Mouse (Mus musculus): ENCODE data around the gene Rps19. TPM values are rescaled to one million over a fixed set of nuclear protein-coding genes. Genes with fewer than 3 reads are reported as not detected.

The Rps19 gene
- polyA plus RNA-seq, 1 experiment from 2014 or later = 1,190 TPM

DNA sequence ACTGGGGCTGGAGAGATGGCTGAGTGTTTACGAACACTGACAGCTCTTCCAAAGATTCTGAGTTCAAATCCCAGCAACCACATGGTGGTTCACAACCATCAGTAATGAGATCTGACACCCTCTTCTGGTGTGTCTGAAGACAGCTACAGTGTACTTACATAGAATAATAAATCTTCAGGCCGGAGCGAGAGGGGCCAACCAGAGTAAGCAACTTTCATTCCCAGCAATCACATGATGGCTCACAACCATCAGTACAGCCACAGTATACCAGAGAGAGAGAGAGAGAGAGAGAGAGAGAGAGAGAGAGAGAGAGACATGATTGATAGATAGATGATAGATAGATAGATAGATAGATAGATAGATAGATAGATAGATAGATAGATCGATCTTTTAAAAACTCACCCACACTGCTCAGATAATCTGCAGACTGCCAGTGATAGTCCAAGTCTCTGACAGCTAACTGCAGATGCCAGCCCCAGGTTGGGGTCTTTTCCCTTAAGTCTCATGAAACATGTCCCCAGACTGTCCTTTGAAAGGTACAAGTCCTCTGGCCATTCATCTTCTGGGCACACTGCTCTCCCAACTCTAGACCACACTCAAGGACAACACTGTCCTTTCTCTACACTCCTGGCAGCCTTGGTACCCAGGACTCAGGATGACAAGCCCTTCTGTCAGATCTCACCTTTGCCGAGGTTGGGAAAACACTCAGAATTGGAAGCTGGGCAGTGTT lies 32.4 kb upstream of the Rps19 start:
- no peak for ATAC-seq (replicated peaks; ENCODE audit: insufficient number of reproducible peaks, insufficient read depth, low FRiP score, low read depth)
- no peaks in the 10 kb centered on the region for H3K36me3 ChIP-seq
- 77% methylated on average over 5 of the region's 5 CpGs for WGBS
- H3K4me1 ChIP-seq (replicated peaks) = no peaks in the 10 kb centered on the region
- H3K27me3 ChIP-seq = no peaks in the 10 kb centered on the region
- H3K4me2 ChIP-seq = no peak overlapping the region
- H3K4me3 ChIP-seq = no peak overlapping the region
- H3K27ac ChIP-seq = no peak overlapping the region
- H3K9me3 ChIP-seq (replicated peaks) = no peaks in the 10 kb centered on the region
- H3K9ac ChIP-seq = no peak overlapping the region

DNA sequence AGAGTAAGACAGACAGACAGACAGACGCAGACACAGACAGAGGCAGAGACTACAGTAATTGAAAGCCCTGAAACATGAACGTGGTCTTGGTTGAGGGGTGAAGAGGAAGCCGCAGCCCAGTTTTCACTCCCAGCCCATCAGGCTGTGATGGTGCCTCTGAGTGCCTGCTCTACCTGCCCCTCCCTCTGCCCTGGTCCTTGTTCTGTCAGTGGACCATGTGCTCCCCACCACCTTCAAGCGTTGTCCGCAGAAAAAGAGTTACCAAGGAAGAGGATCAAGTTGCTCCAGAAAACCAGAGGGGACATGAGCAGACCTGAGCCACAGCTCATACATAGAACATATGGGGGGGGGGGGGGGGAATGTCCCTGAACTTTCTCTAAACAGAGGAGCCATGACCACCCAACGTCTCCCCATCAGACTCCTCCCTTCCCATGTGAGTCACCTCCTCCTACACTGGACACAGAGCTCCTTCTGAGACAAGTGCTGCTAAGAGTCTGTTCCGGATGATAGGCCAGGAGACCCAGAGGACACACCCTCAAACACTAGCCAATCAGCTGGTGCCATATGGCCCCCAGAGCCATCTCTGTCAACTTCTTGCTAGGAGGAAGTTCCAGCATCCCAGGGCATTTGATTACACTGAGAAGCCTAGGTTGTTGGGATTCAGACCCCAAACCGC lies 31.5 kb upstream of the Rps19 start:
- Histone ChIP-seq H3K27me3 (no peaks in the 10 kb centered on the region), H3K9me3 (replicated peaks) (no peaks in the 10 kb centered on the region), H3K4me1 (replicated peaks) (no peaks in the 10 kb centered on the region), H3K36me3 (no peaks in the 10 kb centered on the region), H3K27ac (no peak overlapping the region), H3K9ac (no peak overlapping the region), H3K4me3 (no peak overlapping the region), H3K4me2 (no peak overlapping the region)
- ATAC-seq (replicated peaks; ENCODE audit: insufficient number of reproducible peaks, insufficient read depth, low FRiP score, low read depth) = 0 out of 2 replicates have a peak, but pooled peaks have one; percentile 10
- WGBS = 67% methylated on average over 8 of the region's 8 CpGs

DNA sequence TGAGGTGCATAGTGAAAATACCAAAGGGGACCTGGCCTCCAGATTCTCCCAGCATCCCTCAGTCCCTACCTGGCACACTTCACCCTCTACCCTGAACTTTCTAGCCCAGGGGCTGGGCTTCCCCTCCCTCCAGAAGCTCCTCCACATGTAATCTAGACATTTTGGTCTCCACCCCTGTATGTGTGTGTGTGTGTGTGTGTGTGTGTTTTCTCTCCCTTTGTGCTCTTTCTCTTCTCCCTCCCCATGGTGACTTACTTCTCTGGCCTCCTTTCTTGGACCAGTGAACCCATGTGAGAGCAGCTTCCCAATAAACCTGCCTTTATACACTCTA lies 31.0 kb upstream of the Rps19 start:
- Histone ChIP-seq H3K9me3 (replicated peaks) (no peaks in the 10 kb centered on the region), H3K27ac (no peak overlapping the region), H3K4me3 (no peak overlapping the region), H3K9ac (no peak overlapping the region), H3K27me3 (no peaks in the 10 kb centered on the region), H3K36me3 (no peaks in the 10 kb centered on the region), H3K4me2 (no peak overlapping the region), H3K4me1 (replicated peaks) (no peaks in the 10 kb centered on the region)
- peak; percentile 29; the same call in 1 of the 2 replicates for ATAC-seq (replicated peaks; ENCODE audit: insufficient number of reproducible peaks, insufficient read depth, low FRiP score, low read depth)

DNA sequence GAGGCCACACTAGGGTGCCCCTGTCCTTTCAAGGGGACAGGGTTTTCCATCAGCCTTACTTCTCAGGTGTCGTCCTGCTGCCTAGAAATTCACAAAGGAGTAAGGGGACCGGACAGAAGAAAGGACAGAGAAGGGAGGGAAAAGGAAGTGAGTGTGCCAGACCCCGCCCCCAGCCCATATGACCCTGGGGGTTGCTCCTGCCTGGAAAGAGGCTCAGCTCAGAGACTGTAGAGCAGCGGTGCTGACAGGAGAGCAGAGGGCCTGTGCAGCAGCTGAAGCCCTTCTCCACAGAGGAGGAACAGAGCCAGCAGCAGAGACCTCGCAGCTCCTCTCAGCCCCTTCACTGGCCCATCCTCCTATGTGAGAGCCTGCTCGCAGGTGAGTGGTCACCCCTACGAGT lies 30.5 kb upstream of the Rps19 start:
- Histone ChIP-seq H3K9me3 (replicated peaks) (no peaks in the 10 kb centered on the region), H3K4me3 (no peak overlapping the region), H3K27me3 (no peaks in the 10 kb centered on the region), H3K4me1 (replicated peaks) (no peaks in the 10 kb centered on the region), H3K9ac (no peak overlapping the region), H3K27ac (no peak overlapping the region), H3K36me3 (no peaks in the 10 kb centered on the region), H3K4me2 (no peak overlapping the region)
- WGBS = 30% methylated on average over 7 of the region's 7 CpGs
- ATAC-seq (replicated peaks; ENCODE audit: insufficient number of reproducible peaks, insufficient read depth, low FRiP score, low read depth) = no peak

DNA sequence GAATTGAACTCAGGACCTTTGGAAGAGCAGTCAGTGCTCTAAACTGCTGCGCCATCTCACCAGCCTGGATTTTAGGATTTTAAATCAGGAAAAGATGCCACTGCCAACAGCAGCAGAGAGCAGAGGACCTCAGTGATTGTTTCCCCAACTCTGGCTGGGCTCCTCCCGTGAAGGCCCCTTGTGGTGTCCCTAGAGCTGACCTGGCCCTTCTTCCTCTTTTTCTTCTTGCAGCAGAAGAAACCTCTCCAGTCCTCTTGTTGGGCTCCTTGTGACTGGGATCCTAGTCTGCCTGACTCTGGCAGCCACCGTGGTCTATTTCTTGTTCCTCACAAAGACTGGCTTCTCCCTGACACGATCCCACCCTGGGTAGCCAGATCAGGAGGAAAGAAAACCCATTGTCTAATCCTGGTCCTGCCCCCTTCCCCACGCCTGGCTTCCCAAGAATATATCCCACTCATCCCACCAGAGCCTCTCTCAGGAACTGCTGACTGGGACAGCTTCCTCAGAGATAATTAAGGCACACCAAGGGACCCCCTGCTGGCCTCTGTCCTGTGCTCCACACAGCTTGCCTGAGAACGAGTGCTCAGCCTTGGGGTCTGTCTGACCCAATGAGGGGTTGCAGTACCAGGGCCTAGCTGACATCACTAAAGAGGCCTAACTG lies 27.6 kb upstream of the Rps19 start:
- no peak overlapping the region for H3K27ac ChIP-seq
- no peak overlapping the region for H3K4me2 ChIP-seq
- no peaks in the 10 kb centered on the region for H3K9me3 ChIP-seq (replicated peaks)
- H3K9ac ChIP-seq = no peak overlapping the region
- H3K4me1 ChIP-seq (replicated peaks) = no peaks in the 10 kb centered on the region
- H3K4me3 ChIP-seq = no peak overlapping the region
- no peak for ATAC-seq (replicated peaks; ENCODE audit: insufficient number of reproducible peaks, insufficient read depth, low FRiP score, low read depth)
- no peaks in the 10 kb centered on the region for H3K36me3 ChIP-seq
- WGBS = 40% methylated on average over 6 of the region's 6 CpGs
- no peaks in the 10 kb centered on the region for H3K27me3 ChIP-seq

DNA sequence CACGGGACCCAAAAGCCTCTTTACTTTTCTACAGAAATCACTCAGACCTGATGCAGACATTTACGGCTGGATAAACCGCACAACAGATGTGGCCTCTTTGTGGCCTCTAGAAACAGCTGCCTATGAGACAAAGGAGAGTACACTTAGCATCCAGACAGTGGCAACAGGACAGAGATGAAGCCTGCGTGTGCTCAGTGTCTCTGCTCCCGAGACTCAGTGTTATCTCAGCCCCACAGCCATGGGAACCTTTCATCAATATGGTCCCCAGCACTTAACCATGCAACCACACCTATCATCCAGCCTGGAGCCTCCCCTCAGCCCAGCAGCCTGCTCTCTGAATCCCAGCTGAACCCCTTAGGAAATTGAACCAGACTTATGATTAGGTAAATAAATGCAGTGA lies 24.9 kb upstream of the Rps19 start:
- Histone ChIP-seq H3K9me3 (replicated peaks) (no peaks in the 10 kb centered on the region), H3K4me2 (no peak overlapping the region), H3K36me3 (no peaks in the 10 kb centered on the region), H3K4me3 (no peak overlapping the region), H3K9ac (no peak overlapping the region), H3K27ac (no peak overlapping the region), H3K4me1 (replicated peaks) (no peaks in the 10 kb centered on the region), H3K27me3 (no peaks in the 10 kb centered on the region)
- no peak for ATAC-seq (replicated peaks; ENCODE audit: insufficient number of reproducible peaks, insufficient read depth, low FRiP score, low read depth)
- 69% methylated on average over 5 of the region's 5 CpGs for WGBS

DNA sequence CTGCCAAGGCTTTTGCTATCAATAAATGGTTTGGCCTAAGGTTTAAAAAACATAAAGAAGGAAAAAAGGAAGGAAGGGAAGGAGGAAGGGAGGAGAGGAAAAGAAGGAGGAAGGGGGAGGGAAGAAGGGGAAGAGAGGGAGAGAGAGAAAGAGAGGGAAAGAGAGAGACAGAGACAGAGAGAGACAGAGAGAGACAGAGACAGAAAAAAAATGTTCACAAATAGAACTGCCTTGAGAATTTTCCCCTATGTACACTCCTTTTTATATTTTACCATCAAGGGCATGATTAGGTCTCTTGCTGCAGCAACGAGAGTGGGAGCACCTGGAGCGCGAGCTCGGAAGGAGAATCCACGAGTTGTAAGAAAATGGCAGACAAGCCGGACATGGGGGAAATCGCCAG lies 22.3 kb upstream of the Rps19 start, which contains the start of gene Gm9844:
TSS of gene Gm9844 (plus strand) at position 301 of the 400 bp plus-strand sequence.
- no peak within 1 kb of the TSS for H3K27ac ChIP-seq
- no peak within 1 kb of the TSS for H3K4me3 ChIP-seq
- ATAC-seq (replicated peaks; ENCODE audit: insufficient number of reproducible peaks, insufficient read depth, low FRiP score, low read depth) = no peak
- WGBS = 79% methylated on average over 7 of the region's 7 CpGs
- H3K9me3 ChIP-seq (replicated peaks) = no peaks in the 10 kb centered on the region
- no peak within 1 kb of the TSS for H3K9ac ChIP-seq
- no peaks in the 10 kb centered on the region for H3K27me3 ChIP-seq
- no peak within 1 kb of the TSS for H3K4me2 ChIP-seq
- H3K4me1 ChIP-seq (replicated peaks) = no peaks in the 10 kb centered on the region
- no peaks in the 10 kb centered on the region for H3K36me3 ChIP-seq

DNA sequence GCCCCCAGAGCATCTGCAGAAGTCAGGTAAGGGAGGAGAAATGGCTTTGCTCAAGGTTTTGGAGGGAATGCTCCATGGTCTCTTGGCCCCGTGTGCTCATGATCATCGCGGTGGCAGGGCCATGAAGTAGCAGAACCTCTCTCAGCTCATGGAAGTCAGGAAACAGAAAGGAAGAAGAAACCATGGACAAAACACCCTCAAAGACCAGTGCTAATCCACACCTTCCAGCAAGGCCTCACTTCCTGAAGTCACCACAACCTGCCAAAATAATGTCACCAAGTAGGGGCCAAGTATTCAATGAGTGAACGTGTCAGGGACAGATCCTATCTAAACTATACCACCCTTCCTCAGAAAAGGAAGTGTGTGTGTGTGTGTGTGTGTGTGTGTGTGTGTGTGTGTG lies 21.3 kb upstream of the Rps19 start:
- no peak for ATAC-seq (replicated peaks; ENCODE audit: insufficient number of reproducible peaks, insufficient read depth, low FRiP score, low read depth)
- no peak overlapping the region for H3K4me3 ChIP-seq
- H3K27ac ChIP-seq = no peak overlapping the region
- H3K9me3 ChIP-seq (replicated peaks) = no peaks in the 10 kb centered on the region
- H3K36me3 ChIP-seq = no peaks in the 10 kb centered on the region
- 74% methylated on average over 4 of the region's 4 CpGs for WGBS
- no peak overlapping the region for H3K9ac ChIP-seq
- no peaks in the 10 kb centered on the region for H3K27me3 ChIP-seq
- H3K4me1 ChIP-seq (replicated peaks) = no peaks in the 10 kb centered on the region
- H3K4me2 ChIP-seq = no peak overlapping the region

DNA sequence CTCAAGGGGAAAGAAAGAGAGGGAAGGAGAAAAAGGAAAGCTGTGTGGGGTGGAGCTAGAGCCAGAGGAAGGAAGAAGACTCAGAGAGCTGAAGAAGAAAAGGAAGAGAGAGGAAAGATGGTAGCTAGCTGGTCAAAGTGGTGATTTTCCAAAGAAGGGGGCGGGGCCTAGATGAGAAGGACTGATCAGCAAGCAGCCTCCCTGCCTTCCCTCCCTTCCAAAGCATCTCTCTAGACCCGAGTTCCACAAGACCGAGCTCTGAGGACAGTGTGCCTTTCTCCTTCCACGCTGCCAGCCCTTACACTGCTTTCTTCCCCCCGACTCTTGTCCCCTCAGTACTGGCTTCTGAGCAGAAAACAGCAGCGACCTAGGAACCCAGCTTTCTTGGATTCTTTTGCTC lies 20.0 kb upstream of the Rps19 start:
- Histone ChIP-seq H3K27me3 (peaks cover 4% of the 10 kb centered on the region), H3K4me2 (no peak overlapping the region), H3K9me3 (replicated peaks) (no peaks in the 10 kb centered on the region), H3K9ac (no peak overlapping the region), H3K27ac (no peak overlapping the region), H3K36me3 (no peaks in the 10 kb centered on the region), H3K4me1 (replicated peaks) (no peaks in the 10 kb centered on the region), H3K4me3 (no peak overlapping the region)
- WGBS = 28% methylated on average over 6 of the region's 6 CpGs
- ATAC-seq (replicated peaks; ENCODE audit: insufficient number of reproducible peaks, insufficient read depth, low FRiP score, low read depth) = no peak

DNA sequence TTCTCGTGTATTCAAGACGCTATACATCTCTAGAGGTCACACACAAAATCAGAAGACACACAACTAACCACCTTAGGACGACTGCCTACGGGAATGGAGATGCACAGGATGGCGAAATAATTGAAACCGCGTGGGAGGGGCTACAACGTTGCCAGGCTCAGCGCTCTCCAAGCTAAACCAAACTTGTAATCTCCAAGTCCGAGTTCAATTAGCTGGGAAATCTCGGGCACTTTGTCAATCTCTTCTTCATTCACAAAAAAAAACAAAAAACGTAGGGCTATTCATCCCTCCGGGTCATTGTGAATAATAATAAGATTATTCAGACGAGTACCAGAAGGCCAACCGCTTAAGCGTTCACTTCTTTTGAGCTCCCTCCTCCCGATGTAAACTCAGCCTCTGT lies 15.1 kb upstream of the Rps19 start:
- no peak overlapping the region for H3K27ac ChIP-seq
- WGBS = 63% methylated on average over 17 of the region's 17 CpGs
- no peak overlapping the region for H3K4me3 ChIP-seq
- H3K4me1 ChIP-seq (replicated peaks) = no peaks in the 10 kb centered on the region
- no peak for ATAC-seq (replicated peaks; ENCODE audit: insufficient number of reproducible peaks, insufficient read depth, low FRiP score, low read depth)
- no peak overlapping the region for H3K4me2 ChIP-seq
- H3K9me3 ChIP-seq (replicated peaks) = no peaks in the 10 kb centered on the region; the same call in 1 of the 2 replicates
- peaks cover 25% of the 10 kb centered on the region for H3K27me3 ChIP-seq
- H3K36me3 ChIP-seq = no peaks in the 10 kb centered on the region
- no peak overlapping the region for H3K9ac ChIP-seq

DNA sequence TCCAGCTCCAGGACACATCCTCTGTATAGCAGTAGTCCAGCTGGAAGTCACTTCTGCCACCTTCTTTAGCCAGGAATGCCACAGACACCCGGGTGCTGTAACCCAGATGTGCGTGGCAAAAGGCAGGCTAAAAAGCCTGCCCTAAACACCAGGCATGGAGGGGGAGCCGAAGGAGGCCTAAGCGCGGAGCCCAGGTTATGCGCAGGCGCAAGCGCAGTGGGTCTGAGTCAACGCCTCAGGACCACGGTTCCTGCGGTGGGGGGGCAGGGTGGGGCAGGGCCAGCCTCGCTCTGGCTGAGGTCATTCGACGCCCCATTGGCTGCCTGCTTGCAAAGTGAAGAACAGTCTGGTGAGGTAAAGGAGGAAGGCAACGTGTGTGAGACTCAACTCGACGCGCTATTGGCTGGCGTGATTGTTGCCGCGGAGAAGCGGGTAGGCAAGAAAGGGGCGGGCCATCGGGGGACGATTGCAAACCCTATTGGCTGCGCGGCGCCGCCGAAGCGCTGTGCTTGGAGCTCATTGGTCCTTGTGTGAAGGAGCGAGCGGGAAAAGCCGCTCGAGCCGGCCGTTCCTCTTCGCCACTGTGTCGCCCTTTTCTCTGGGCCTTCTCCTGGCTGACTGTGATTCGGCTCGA lies 14.5 kb upstream of the Rps19 start, which contains the start of the genes Lypd4 and Dmrtc2:
TSS of gene Lypd4 (minus strand) at position 410 of the 634 bp plus-strand sequence.
TSS of gene Dmrtc2 (plus strand) at position 526 of the 634 bp plus-strand sequence.
- no peaks in the 10 kb centered on the region for H3K36me3 ChIP-seq
- no peak within 1 kb of the TSS for H3K27ac ChIP-seq
- no peaks in the 10 kb centered on the region; the same call in 1 of the 2 replicates for H3K9me3 ChIP-seq (replicated peaks)
- no peak within 1 kb of the TSS for H3K4me3 ChIP-seq
- no peak within 1 kb of the TSS for H3K9ac ChIP-seq
- H3K4me1 ChIP-seq (replicated peaks) = no peaks in the 10 kb centered on the region
- no peak within 1 kb of the TSS for H3K4me2 ChIP-seq
- 41% methylated on average over 41 of the region's 41 CpGs for WGBS
- H3K27me3 ChIP-seq = peaks cover 25% of the 10 kb centered on the region
- no peak for ATAC-seq (replicated peaks; ENCODE audit: insufficient number of reproducible peaks, insufficient read depth, low FRiP score, low read depth)
